Comparison of ENCODE assay signal across 8 mouse cellular contexts in the genomic region with DNA sequence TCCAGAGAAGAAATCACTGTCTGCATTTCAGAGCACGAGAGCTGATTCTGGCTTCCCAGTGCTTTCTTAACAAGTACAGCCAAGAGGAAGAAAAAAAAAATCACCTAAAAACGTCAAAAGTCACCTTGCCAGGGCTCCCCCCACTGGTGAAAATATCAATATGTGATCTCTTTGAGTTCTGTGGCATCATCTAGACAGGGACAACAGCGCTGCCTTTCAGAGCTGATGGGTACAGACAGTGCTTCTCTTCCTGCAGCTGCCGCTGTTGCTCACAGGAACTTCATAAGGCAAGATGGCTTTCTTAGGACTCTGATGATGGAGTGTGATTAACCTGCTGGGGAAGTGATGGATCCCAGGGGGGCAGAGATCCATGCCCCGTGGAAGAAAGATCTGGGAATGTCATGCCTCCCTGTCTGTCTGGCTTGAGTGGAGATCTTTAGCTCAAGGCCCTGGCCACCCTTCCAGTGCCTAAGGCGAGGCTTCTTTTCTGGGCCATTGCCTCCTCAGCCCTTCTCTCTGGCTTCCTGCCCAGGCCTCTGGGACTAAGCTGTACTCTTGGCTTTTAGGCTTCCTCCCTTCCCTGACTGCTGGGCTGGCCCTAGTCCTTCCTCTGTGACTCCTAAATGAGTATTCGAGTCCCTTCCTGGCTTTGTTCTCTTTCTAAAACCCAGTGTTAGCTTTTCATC.
DNase-seq lines count a peak whose midpoint lies in the region; ATAC-seq and TF ChIP-seq lines count a peak whose summit lies in the region.

No protein-coding gene starts in this region.

- WGBS in hindbrain, embryonic 15.5 days = 45% methylated on average over 7 of the region's 7 CpGs
- WGBS in hindbrain, embryonic 12.5 days = 58% methylated on average over 7 of the region's 7 CpGs

- H3K79me2 ChIP-seq in CH12.LX (replicated peaks; ENCODE audit: control insufficient read depth, extremely low read depth, insufficient read depth, poor library complexity, severe bottlenecking) = no peaks in the 10 kb centered on the region

- H3K9ac ChIP-seq in hindbrain, embryonic 15.5 days = no peak overlapping the region
- no peak overlapping the region for H3K9ac ChIP-seq in hindbrain, embryonic 12.5 days
- H3K9ac ChIP-seq in CH12.LX (ENCODE audit: insufficient read depth, low read depth) = no peak overlapping the region

- no peak for TF ChIP-seq EP300 in CH12.LX (IDR thresholded peaks at IDR 0.05; ENCODE audit: low read length)

- TF ChIP-seq CTCF in CH12.LX (conservative IDR thresholded peaks at IDR 0.05 in 1 of 2, IDR thresholded peaks at IDR 0.05 in 1 of 2; ENCODE audit: low read depth in 2 of 2, low read length in 2 of 2) = no peak

- peak; percentile 67; the same call in 1 of the 2 replicates for ATAC-seq in hindbrain, embryonic 15.5 days (ENCODE audit: low FRiP score, low read depth)
- no peak for ATAC-seq in hindbrain, embryonic 12.5 days (ENCODE audit: low FRiP score)
- peak; percentile 56 for ATAC-seq in cerebellum, adult (ENCODE audit: insufficient number of reproducible peaks, low FRiP score, low TSS enrichment)

- H3K4me1 ChIP-seq in hindbrain, embryonic 15.5 days (replicated peaks) = peaks cover 7% of the 10 kb centered on the region; the same call in 1 of the 2 replicates
- H3K4me1 ChIP-seq in hindbrain, embryonic 12.5 days = 0 out of 2 replicates have a peak, but pooled peaks cover 4% of the 10 kb centered on the region
- no peaks in the 10 kb centered on the region for H3K4me1 ChIP-seq in CH12.LX (ENCODE audit: control insufficient read depth in 1 of 2, insufficient read depth in 2 of 2)

- H3K9me3 ChIP-seq in hindbrain, embryonic 15.5 days = no peaks in the 10 kb centered on the region
- H3K9me3 ChIP-seq in hindbrain, embryonic 12.5 days (replicated peaks) = no peaks in the 10 kb centered on the region
- no peaks in the 10 kb centered on the region for H3K9me3 ChIP-seq in CH12.LX (replicated peaks; ENCODE audit: low read length)

- H3K36me3 ChIP-seq in hindbrain, embryonic 15.5 days = no peaks in the 10 kb centered on the region
- H3K36me3 ChIP-seq in hindbrain, embryonic 12.5 days = no peaks in the 10 kb centered on the region
- no peaks in the 10 kb centered on the region for H3K36me3 ChIP-seq in CH12.LX (replicated peaks in 1 of 2; ENCODE audit: control insufficient read depth in 1 of 2, insufficient read depth in 1 of 2, low read length in 1 of 2)

- H3K27ac ChIP-seq in hindbrain, embryonic 15.5 days (replicated peaks) = no peak overlapping the region
- no peak overlapping the region for H3K27ac ChIP-seq in hindbrain, embryonic 12.5 days
- no peak overlapping the region for H3K27ac ChIP-seq in CH12.LX (ENCODE audit: insufficient read depth, low read depth)

- no peak for TF ChIP-seq RAD21 in CH12.LX (IDR thresholded peaks at IDR 0.05; ENCODE audit: low read depth, low read length)

- H3K27me3 ChIP-seq in hindbrain, embryonic 15.5 days = no peaks in the 10 kb centered on the region
- no peaks in the 10 kb centered on the region for H3K27me3 ChIP-seq in hindbrain, embryonic 12.5 days
- H3K27me3 ChIP-seq in CH12.LX (replicated peaks) = peaks cover 11% of the 10 kb centered on the region

- TF ChIP-seq POLR2A in CH12.LX (IDR thresholded peaks at IDR 0.05; ENCODE audit: low read depth, low read length) = no peak

- no peak overlapping the region for H3K4me3 ChIP-seq in hindbrain, embryonic 15.5 days
- no peak overlapping the region for H3K4me3 ChIP-seq in hindbrain, embryonic 12.5 days
- H3K4me3 ChIP-seq in CH12.LX (replicated peaks in 1 of 3; ENCODE audit: low read depth in 2 of 3, low read length in 2 of 3, poor library complexity in 1 of 3) = no peak overlapping the region

- dilution Hi-C loops in CH12.LX (cut with MboI; ENCODE audit: extremely low pct_ligation_motif_present, extremely low pct_unique_long_range_greater_than_20kb, low sequenced_read_pairs) = no loop called here

- no peak overlapping the region for H3K4me2 ChIP-seq in hindbrain, embryonic 15.5 days
- H3K4me2 ChIP-seq in hindbrain, embryonic 12.5 days (replicated peaks) = no peak overlapping the region
- no peak overlapping the region for H3K4me2 ChIP-seq in CH12.LX (ENCODE audit: insufficient read depth, low read depth, poor library complexity, severe bottlenecking)

- in situ Hi-C loops in CH12.LX (cut with MboI; ENCODE audit: low pct_ligation_motif_present, low pct_unique_long_range_greater_than_20kb, low sequenced_read_pairs) = no loop called here

- peak; percentile 0 for DNase-seq in CH12.LX (ENCODE audit: extremely low read depth)
- DNase-seq in layer of hippocampus, postnatal 10 days (ENCODE audit: low spot score in 2 of 2) = peak; percentile 15 to 40
- DNase-seq in testis, postnatal 10 days (ENCODE audit: low spot score) = peak; percentile 54
- no peak for DNase-seq in embryo, embryonic 10.5 days (ENCODE audit: low spot score)
- no peak for DNase-seq in urinary bladder, postnatal 4 days (ENCODE audit: low spot score in 2 of 2)

TF ChIP-seq in CH12.LX, 34 proteins besides CTCF, POLR2A, EP300 and RAD21:
- TF ChIP-seq NELFE (IDR thresholded peaks at IDR 0.05; ENCODE audit: low read depth, low read length) (no peak), SIN3A (IDR thresholded peaks at IDR 0.05; ENCODE audit: low read length) (no peak), SMC3 (IDR thresholded peaks at IDR 0.05; ENCODE audit: low read depth, low read length) (no peak)

Comparison
In these comparisons a context has a peak if more than half of its experiments do, and no peak if none do; other contexts are left out.
1. DNase-seq: peak in CH12.LX (single experiment), layer of hippocampus, postnatal 10 days (2 of 2) and testis, postnatal 10 days (single experiment); none in embryo, embryonic 10.5 days (single experiment) and urinary bladder, postnatal 4 days (0 of 2).